Mouse (Mus musculus) liver, embryonic 15.5 days (tissue): ENCODE measurements around the gene Wrap73. TPM values are rescaled to one million over a fixed set of nuclear protein-coding genes. Genes with fewer than 3 reads are reported as not detected.
A peak's percentile ranks its signal among the peaks of the same experiment; 100 is the strongest.

Experiments used
- ATAC-seq: fragments of 200-750 bp; cut with Nextera tagmentation; 2 replicates; pipeline ENCODE4 v1.8.0; 2017; ENCODE audit warnings: moderate number of reproducible peaks, mild to moderate bottlenecking, moderate library complexity; ENCODE audit not compliant: insufficient read depth
- H3K27ac ChIP-seq: fragments of 300-500 bp; sonication (generic); replicated peaks from 2 replicates; pipeline ENCODE4 v1.5.1; 2015; ENCODE audit warnings: mild to moderate bottlenecking, inconsistent platforms
- H3K27me3 ChIP-seq: fragments of 300-500 bp; sonication (generic); 2 replicates; pipeline ENCODE4 v1.6.1; 2015; ENCODE audit warnings: mild to moderate bottlenecking, inconsistent platforms
- H3K36me3 ChIP-seq: fragments of 300-500 bp; sonication (generic); replicated peaks from 2 replicates; pipeline ENCODE4 v1.6.1; 2015; ENCODE audit warnings: moderate library complexity, mild to moderate bottlenecking, inconsistent platforms
- H3K4me1 ChIP-seq: fragments of 300-500 bp; sonication (generic); replicated peaks from 2 replicates; pipeline ENCODE4 v1.6.1; 2015; ENCODE audit warnings: inconsistent platforms
- H3K4me2 ChIP-seq: fragments of 300-500 bp; sonication (generic); 2 replicates; pipeline ENCODE4 v1.6.1; 2015; ENCODE audit warnings: moderate library complexity, mild to moderate bottlenecking, inconsistent platforms
- H3K4me3 ChIP-seq: fragments of 300-500 bp; sonication (generic); replicated peaks from 2 replicates; pipeline ENCODE4 v1.5.1; 2015; ENCODE audit warnings: mild to moderate bottlenecking, inconsistent platforms
- H3K9ac ChIP-seq: fragments of 300-500 bp; sonication (generic); 2 replicates; pipeline ENCODE4 v1.6.1; 2015; ENCODE audit warnings: moderate library complexity, mild to moderate bottlenecking, inconsistent platforms
- H3K9me3 ChIP-seq: fragments of 300-500 bp; sonication (generic); replicated peaks from 2 replicates; pipeline ENCODE4 v1.6.1; 2016; ENCODE audit warnings: inconsistent platforms
- WGBS: fragments of 180-500 bp; shearing (Covaris S2); methylation state at CpG from one replicate; pipeline ENCODE4 v1.1.7; 2015; ENCODE audit warnings: mixed read lengths; ENCODE audit not compliant: insufficient replicate concordance; 5-methylcytosine and 5-hydroxymethylcytosine counted together
- polyA plus RNA-seq: library from polyadenylated mRNA; unstranded; fragments of >200 nt; fragmentation: Nextera tagmentation; extraction: Ambion mirVana; gene quantifications from 2 replicates; pipeline ENCODE4 v1.2.1, GENCODE M21; 2015

Wrap73 gene
- polyA plus RNA-seq, 1 experiment from 2014 or later: 26.8 TPM

GRCm38 (mm10) chr4:154118782-154119181 is 23.4 kb upstream of the Wrap73 start:
- Histone ChIP-seq H3K4me1 (peaks cover 76% of the 10 kb centered on the region), H3K4me3 (no peak overlapping the region), H3K9me3 (no peaks in the 10 kb centered on the region), H3K36me3 (no peaks in the 10 kb centered on the region), H3K4me2 (peak overlapping the region; percentile 35), H3K27me3 (no peaks in the 10 kb centered on the region), H3K27ac (peak overlapping the region; percentile 77), H3K9ac (peak overlapping the region; percentile 38)
- WGBS: 42% methylated on average over 9 of the region's 9 CpGs
- peak; percentile 35; the same call in 1 of the 2 replicates for ATAC-seq

- Histone ChIP-seq H3K27me3 (no peaks in the 10 kb centered on the region), H3K9ac (no peak overlapping the region), H3K4me3 (no peak overlapping the region), H3K27ac (peak overlapping the region; percentile 77), H3K4me2 (peak overlapping the region; percentile 35; the same call in 1 of the 2 replicates), H3K4me1 (peaks cover 76% of the 10 kb centered on the region), H3K9me3 (no peaks in the 10 kb centered on the region), H3K36me3 (no peaks in the 10 kb centered on the region)
- no peak for ATAC-seq
- 67% methylated on average over 9 of the region's 9 CpGs for WGBS
Observed at GRCm38 (mm10) chr4:154119208-154119607, 23.0 kb upstream of the Wrap73 start.

GRCm38 (mm10) chr4:154121800-154122199 is 20.4 kb upstream of the Wrap73 start:
- WGBS: 25% methylated on average over 11 of the region's 11 CpGs
- H3K9me3 ChIP-seq: no peaks in the 10 kb centered on the region
- H3K27ac ChIP-seq: peak overlapping the region; percentile 88
- peak overlapping the region; percentile 22 for H3K4me3 ChIP-seq
- peaks cover 66% of the 10 kb centered on the region for H3K4me1 ChIP-seq
- peak overlapping the region; percentile 55 for H3K4me2 ChIP-seq
- 0 out of 2 replicates have a peak, but pooled peaks cover 5% of the 10 kb centered on the region for H3K27me3 ChIP-seq
- ATAC-seq: peak; percentile 92
- no peaks in the 10 kb centered on the region for H3K36me3 ChIP-seq
- H3K9ac ChIP-seq: peak overlapping the region; percentile 22; the same call in 1 of the 2 replicates

- Histone ChIP-seq H3K9ac (no peak overlapping the region), H3K27ac (peak overlapping the region; percentile 88), H3K4me3 (no peak overlapping the region), H3K4me2 (peak overlapping the region; percentile 55), H3K27me3 (0 out of 2 replicates have a peak, but pooled peaks cover 5% of the 10 kb centered on the region), H3K4me1 (peaks cover 61% of the 10 kb centered on the region), H3K9me3 (no peaks in the 10 kb centered on the region), H3K36me3 (no peaks in the 10 kb centered on the region)
- WGBS: 55% methylated on average over 7 of the region's 7 CpGs
- ATAC-seq: peak; percentile 20; the same call in 1 of the 2 replicates
Observed at GRCm38 (mm10) chr4:154122374-154122773, 19.8 kb upstream of the Wrap73 start.

GRCm38 (mm10) chr4:154123553-154123952 is 18.6 kb upstream of the Wrap73 start:
- H3K27me3 ChIP-seq: peaks cover 10% of the 10 kb centered on the region; the same call in 1 of the 2 replicates
- H3K4me2 ChIP-seq: no peak overlapping the region
- H3K4me1 ChIP-seq: peaks cover 49% of the 10 kb centered on the region
- no peak for ATAC-seq
- 48% methylated on average over 6 of the region's 6 CpGs for WGBS
- no peak overlapping the region for H3K27ac ChIP-seq
- H3K9ac ChIP-seq: no peak overlapping the region
- no peaks in the 10 kb centered on the region for H3K9me3 ChIP-seq
- no peaks in the 10 kb centered on the region for H3K36me3 ChIP-seq
- H3K4me3 ChIP-seq: no peak overlapping the region

GRCm38 (mm10) chr4:154125202-154125601 is 17.0 kb upstream of the Wrap73 start:
- H3K4me3 ChIP-seq: no peak overlapping the region

GRCm38 (mm10) chr4:154127273-154127672 is 14.9 kb upstream of the Wrap73 start:
- 72% methylated on average over 3 of the region's 3 CpGs for WGBS
- Histone ChIP-seq H3K36me3 (no peaks in the 10 kb centered on the region), H3K4me2 (no peak overlapping the region), H3K27ac (no peak overlapping the region), H3K27me3 (peaks cover 41% of the 10 kb centered on the region), H3K4me3 (no peak overlapping the region), H3K9ac (no peak overlapping the region), H3K4me1 (peaks cover 12% of the 10 kb centered on the region), H3K9me3 (no peaks in the 10 kb centered on the region)
- ATAC-seq: no peak

More at GRCm38 (mm10) chr4:154125202-154125601, 17.0 kb upstream of the Wrap73 start:
- no peaks in the 10 kb centered on the region for H3K9me3 ChIP-seq
- peaks cover 32% of the 10 kb centered on the region for H3K4me1 ChIP-seq
- no peak overlapping the region for H3K27ac ChIP-seq
- ATAC-seq: no peak
- H3K27me3 ChIP-seq: peaks cover 22% of the 10 kb centered on the region
- no peak overlapping the region for H3K9ac ChIP-seq
- H3K36me3 ChIP-seq: no peaks in the 10 kb centered on the region
- H3K4me2 ChIP-seq: no peak overlapping the region
- 63% methylated on average over 5 of the region's 5 CpGs for WGBS

- H3K4me3 ChIP-seq: no peak overlapping the region
- H3K9me3 ChIP-seq: no peaks in the 10 kb centered on the region
- ATAC-seq: no peak
- H3K36me3 ChIP-seq: no peaks in the 10 kb centered on the region
- H3K27me3 ChIP-seq: peaks cover 65% of the 10 kb centered on the region
- no peak overlapping the region for H3K4me2 ChIP-seq
- no peaks in the 10 kb centered on the region for H3K4me1 ChIP-seq
- H3K27ac ChIP-seq: no peak overlapping the region
- no peak overlapping the region for H3K9ac ChIP-seq
Observed at GRCm38 (mm10) chr4:154129950-154130349, 12.2 kb upstream of the Wrap73 start.

GRCm38 (mm10) chr4:154131894-154132293 is 10.3 kb upstream of the Wrap73 start:
- Histone ChIP-seq H3K4me3 (no peak overlapping the region), H3K27ac (no peak overlapping the region), H3K9ac (no peak overlapping the region), H3K9me3 (no peaks in the 10 kb centered on the region), H3K27me3 (peaks cover 79% of the 10 kb centered on the region), H3K4me2 (no peak overlapping the region), H3K36me3 (no peaks in the 10 kb centered on the region), H3K4me1 (no peaks in the 10 kb centered on the region)
- ATAC-seq: no peak
- 60% methylated on average over 4 of the region's 4 CpGs for WGBS

GRCm38 (mm10) chr4:154134803-154135202 is 7.4 kb upstream of the Wrap73 start:
- H3K9me3 ChIP-seq: no peaks in the 10 kb centered on the region
- H3K4me3 ChIP-seq: no peak overlapping the region
- no peak for ATAC-seq
- no peak overlapping the region for H3K4me2 ChIP-seq
- peaks cover 95% of the 10 kb centered on the region for H3K27me3 ChIP-seq
- no peak overlapping the region for H3K27ac ChIP-seq
- H3K9ac ChIP-seq: no peak overlapping the region
- H3K4me1 ChIP-seq: peaks cover 4% of the 10 kb centered on the region
- H3K36me3 ChIP-seq: no peaks in the 10 kb centered on the region
- 43% methylated on average over 4 of the region's 4 CpGs for WGBS

- H3K9ac ChIP-seq: no peak overlapping the region
- WGBS: 42% methylated on average over 5 of the region's 5 CpGs
- H3K27ac ChIP-seq: no peak overlapping the region
- H3K27me3 ChIP-seq: peaks cover 97% of the 10 kb centered on the region
- ATAC-seq: no peak
- H3K4me2 ChIP-seq: no peak overlapping the region
- H3K4me3 ChIP-seq: no peak overlapping the region
- no peaks in the 10 kb centered on the region for H3K36me3 ChIP-seq
- peaks cover 26% of the 10 kb centered on the region for H3K4me1 ChIP-seq
- no peaks in the 10 kb centered on the region for H3K9me3 ChIP-seq
Observed at GRCm38 (mm10) chr4:154137139-154137538, 5.0 kb upstream of the Wrap73 start.

- Histone ChIP-seq H3K27ac (no peak overlapping the region), H3K4me2 (peak overlapping the region; percentile 92), H3K36me3 (no peaks in the 10 kb centered on the region), H3K9me3 (no peaks in the 10 kb centered on the region), H3K4me3 (peak overlapping the region; percentile 41), H3K4me1 (peaks cover 46% of the 10 kb centered on the region), H3K9ac (no peak overlapping the region), H3K27me3 (peaks cover 74% of the 10 kb centered on the region)
- 1% methylated on average over 59 of the region's 59 CpGs for WGBS
- no peak for ATAC-seq
Observed at GRCm38 (mm10) chr4:154139671-154140181, 2.4 kb upstream of the Wrap73 start.
